Mouse (Mus musculus): ENCODE measurements around the gene Bbof1. TPM values are rescaled to one million over a fixed set of nuclear protein-coding genes. Genes with fewer than 3 reads are reported as not detected.

The Bbof1 gene
- total RNA-seq, 2 experiments from 2014 or later = 3.0 to 3.6 TPM

DNA sequence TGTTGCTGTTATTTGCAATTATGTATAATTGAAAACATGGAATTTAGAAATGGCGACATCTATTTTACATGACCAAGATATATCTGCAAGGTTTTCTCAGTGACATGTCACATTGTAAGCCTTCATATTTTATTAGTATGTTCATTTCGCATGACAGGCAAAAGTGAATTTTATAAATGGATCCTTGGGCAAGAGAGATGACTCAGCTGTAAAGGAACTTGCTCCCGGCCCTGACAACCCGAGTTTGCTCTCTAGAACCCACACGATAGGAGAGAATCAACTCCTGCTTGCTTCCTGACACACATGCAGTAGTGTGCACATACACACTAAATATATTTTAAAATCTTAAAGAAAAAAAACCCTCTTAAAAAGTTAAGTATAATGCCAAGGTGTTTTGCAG lies 52.5 kb downstream of the Bbof1 start:
- ATAC-seq (replicated peaks; ENCODE audit: poor library complexity) = no peak

DNA sequence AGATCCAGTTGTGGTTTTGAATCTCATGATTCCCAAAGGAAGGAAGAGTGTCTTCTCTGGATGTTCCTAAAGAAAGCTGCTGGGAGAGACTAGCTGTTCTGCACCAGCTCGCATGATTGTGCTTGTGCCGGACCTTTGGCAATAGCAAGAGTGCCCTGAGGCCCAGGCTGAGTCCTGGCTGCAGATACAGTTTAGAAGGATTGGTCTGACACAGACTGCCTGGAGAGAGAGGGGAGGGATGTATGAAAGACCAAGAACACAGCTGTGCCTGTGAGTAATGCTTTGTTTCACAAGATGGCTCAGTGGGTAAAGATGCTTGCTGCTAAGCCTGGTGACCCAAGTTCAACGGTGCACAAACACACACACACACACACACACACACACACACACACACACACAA lies 54.0 kb downstream of the Bbof1 start:
- ATAC-seq (replicated peaks; ENCODE audit: poor library complexity) = no peak

DNA sequence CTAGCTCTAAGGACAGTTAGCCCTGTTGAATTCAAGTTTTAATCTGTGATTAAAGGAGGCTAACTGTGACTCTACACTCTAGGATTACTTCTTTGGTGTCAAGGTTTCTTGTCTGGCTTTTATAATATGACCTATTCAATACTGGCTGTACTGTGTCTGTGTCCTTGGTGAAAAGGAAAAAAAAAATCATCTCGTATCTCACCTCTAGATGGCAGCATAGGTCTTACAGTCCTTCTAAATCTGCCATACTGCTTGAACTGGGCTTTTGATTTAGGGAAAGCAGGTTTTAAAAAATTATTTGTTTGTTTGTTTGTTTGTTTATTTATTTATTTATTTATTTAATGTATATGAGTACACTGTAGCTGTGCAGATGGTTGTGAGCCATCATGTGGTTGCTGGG lies 59.8 kb downstream of the Bbof1 start:
- peak; percentile 78 for ATAC-seq (replicated peaks; ENCODE audit: poor library complexity)

DNA sequence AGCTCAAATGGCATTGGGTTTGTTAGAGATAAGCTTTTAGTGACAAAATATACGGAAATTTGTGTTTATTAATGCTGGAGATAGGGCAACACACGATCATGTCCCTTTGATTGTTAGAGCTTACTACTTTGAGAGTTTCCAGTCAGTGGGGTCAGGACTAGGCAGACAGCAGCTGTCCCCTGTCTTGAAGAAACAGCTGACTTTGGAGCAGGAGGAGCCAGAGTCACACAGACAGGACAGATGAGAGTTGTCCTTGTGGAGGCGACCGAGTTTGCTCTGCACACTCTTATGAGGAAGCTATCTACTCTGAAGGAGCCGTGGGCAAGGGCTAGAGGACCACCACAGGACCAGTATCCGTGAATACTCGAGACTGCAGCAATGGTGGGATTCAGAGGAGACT lies 70.1 kb downstream of the Bbof1 start:
- no peak for ATAC-seq (replicated peaks; ENCODE audit: poor library complexity)

DNA sequence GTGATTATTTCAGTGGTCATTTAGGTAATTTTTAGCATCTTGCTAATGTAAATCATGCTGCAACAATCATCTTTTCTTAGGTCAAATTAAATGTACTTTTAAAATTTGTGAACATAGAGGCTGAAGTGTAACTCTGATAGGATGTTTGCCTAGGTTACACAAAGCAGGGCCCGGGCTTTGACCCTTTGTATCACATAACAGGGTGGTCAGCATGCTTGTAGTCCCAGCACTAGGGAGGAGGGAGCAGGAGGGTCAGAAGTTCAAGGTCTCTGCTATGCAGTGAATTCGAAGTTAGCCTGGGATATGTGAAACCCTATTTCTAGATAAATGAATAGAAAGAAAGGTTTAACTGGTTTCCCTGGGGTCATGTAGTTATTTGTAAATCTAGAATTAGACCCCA lies 72.4 kb downstream of the Bbof1 start:
- no peak for ATAC-seq (replicated peaks; ENCODE audit: poor library complexity)

DNA sequence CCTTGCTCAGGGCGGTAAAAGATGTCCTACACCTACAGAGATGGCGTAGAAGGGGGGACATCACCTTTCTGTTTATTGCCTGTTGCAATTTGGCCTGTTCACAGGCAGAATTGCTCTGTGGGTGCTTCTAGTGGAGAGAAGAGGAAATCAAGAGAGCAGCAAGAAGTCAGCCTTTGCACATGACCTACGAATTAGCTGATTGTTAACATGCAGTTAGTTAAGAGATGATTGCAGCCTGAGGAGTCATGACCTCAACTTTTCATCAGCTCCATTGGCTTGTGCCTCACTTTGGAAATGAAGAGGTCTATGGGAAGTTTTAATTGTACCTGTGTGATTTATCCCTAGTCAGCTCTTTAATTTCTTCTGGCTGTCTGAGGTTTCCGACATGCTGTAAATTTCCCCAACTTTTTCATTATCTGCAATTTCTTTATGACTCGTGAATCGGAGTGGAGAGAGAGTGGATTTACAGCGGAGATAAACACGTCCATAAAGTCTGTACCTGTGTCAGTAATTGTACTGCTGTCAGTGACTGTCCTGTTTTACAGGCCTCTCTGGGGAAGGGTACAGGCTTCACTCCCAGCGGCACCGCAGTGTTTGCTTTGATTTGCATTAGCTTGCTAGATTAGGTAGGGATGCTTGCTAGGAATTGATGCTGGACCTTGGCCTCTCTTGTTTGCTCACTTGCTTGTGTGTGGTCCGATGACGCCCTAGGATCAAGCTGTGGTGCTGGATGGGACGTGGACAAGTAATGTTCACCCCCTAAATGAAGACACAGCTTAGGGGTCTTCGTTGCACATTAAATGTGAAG lies 74.1 kb downstream of the Bbof1 start:
- ATAC-seq (replicated peaks; ENCODE audit: poor library complexity) = no peak

DNA sequence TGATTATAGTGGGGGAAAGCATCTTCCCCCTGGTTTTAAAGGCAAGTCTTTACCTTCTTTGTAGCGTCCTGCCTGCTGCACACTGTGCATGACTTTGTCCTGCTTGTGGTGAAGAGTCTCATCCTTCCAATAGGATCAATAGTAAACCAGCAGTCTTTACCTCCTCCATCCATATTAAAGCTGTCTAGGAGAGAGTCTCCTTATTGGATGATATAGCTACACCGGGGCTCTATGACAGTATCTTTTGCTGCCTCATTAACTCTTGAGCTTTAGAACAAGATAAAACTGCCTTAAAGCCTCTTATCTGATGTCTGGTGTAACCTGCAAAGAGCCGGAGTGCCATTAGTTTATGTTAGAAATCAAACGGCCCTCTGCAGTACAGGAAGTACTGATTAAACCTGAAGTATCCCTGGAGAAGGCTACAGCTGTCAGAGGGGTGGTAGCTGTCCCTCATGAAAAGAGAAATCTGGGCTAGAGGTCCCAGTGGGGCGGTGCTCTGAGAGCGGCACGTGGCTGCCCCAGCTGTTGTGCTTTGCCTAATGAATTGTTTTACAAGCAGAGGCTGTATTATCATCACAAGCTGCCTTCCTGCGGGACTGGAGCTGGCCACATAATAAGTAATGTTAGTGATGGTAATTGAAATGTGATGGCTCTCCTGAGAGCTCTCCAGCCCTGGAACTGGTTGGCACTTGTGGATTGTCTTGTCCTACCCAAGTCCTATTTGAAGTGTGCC lies 78.6 kb downstream of the Bbof1 start:
- no peak for ATAC-seq (replicated peaks; ENCODE audit: poor library complexity)

Other genes with a start within 250 kb of the Bbof1 start
- gene Elmsan1, start 190.2 kb upstream of the Bbof1 start, total RNA-seq (2015) = 13.7 and 14.1 TPM in 2 replicates
- gene Elmsan1, start 190.2 kb upstream of the Bbof1 start, total RNA-seq (2017) = 11.5 and 15.2 TPM in 2 replicates
- 15.6 and 20.5 TPM in 2 replicates for gene Ptgr2, start 123.8 kb upstream of the Bbof1 start, total RNA-seq (2015)
- 58.3 and 69.6 TPM in 2 replicates for gene Ptgr2, start 123.8 kb upstream of the Bbof1 start, total RNA-seq (2017)
- gene Zfp410, start 92.2 kb upstream of the Bbof1 start, total RNA-seq (2015) = 34.5 and 53.4 TPM in 2 replicates
- gene Zfp410, start 92.2 kb upstream of the Bbof1 start, total RNA-seq (2017) = 33.8 and 43.4 TPM in 2 replicates
- 16.7 and 20.9 TPM in 2 replicates for gene Coq6, start 47.4 kb upstream of the Bbof1 start, total RNA-seq (2015)
- gene Coq6, start 47.4 kb upstream of the Bbof1 start, total RNA-seq (2017) = 10.3 and 18.9 TPM in 2 replicates
- gene Fam161b, start 47.2 kb upstream of the Bbof1 start, total RNA-seq (2015) = 0.42 and 0.54 TPM in 2 replicates
- 0.57 and 1.0 TPM in 2 replicates for gene Fam161b, start 47.2 kb upstream of the Bbof1 start, total RNA-seq (2017)
- 13.5 and 20.1 TPM in 2 replicates for gene Entpd5, start within 50 bp of the Bbof1 start, total RNA-seq (2015)
- gene Entpd5, start within 50 bp of the Bbof1 start, total RNA-seq (2017) = 18.4 and 23.7 TPM in 2 replicates
- 28.4 and 33.5 TPM in 2 replicates for gene Rnf113a2, start 8.1 kb downstream of the Bbof1 start, total RNA-seq (2015)
- gene Rnf113a2, start 8.1 kb downstream of the Bbof1 start, total RNA-seq (2017) = 27.4 and 31.9 TPM in 2 replicates
- gene Aldh6a1, start 41.9 kb downstream of the Bbof1 start, total RNA-seq (2015) = 16.3 and 17.2 TPM in 2 replicates
- 9.1 and 12.0 TPM in 2 replicates for gene Aldh6a1, start 41.9 kb downstream of the Bbof1 start, total RNA-seq (2017)
- gene Lin52, start 42.4 kb downstream of the Bbof1 start, total RNA-seq (2015) = 10.1 and 15.8 TPM in 2 replicates
- 14.2 and 21.0 TPM in 2 replicates for gene Lin52, start 42.4 kb downstream of the Bbof1 start, total RNA-seq (2017)
- gene Vsx2, start 160.7 kb downstream of the Bbof1 start, total RNA-seq (2015) = not detected in 2 replicates
- not detected in 2 replicates for gene Vsx2, start 160.7 kb downstream of the Bbof1 start, total RNA-seq (2017)
- gene Abcd4, start 208.3 kb downstream of the Bbof1 start, total RNA-seq (2015) = 2.7 and 3.6 TPM in 2 replicates
- 3.9 and 5.1 TPM in 2 replicates for gene Abcd4, start 208.3 kb downstream of the Bbof1 start, total RNA-seq (2017)
- not detected in 2 replicates for gene Vrtn, start 231.9 kb downstream of the Bbof1 start, total RNA-seq (2015)
- gene Vrtn, start 231.9 kb downstream of the Bbof1 start, total RNA-seq (2017) = not detected in 2 replicates